Mouse (Mus musculus) olfactory bulb, adult 2 months (tissue): ENCODE measurements around the gene Ndufs7.

Experiments used
- CTCF ChIP-seq: fragments of 200-500 bp; IDR thresholded peaks from 2 replicates; pipeline ENCODE4 v1.5.1; 2012; ENCODE audit warnings: low read depth, mild to moderate bottlenecking, low read length, moderate library complexity; ENCODE audit not compliant: insufficient read depth
- POLR2A ChIP-seq: fragments of 200-500 bp; IDR thresholded peaks from 2 replicates; pipeline ENCODE4 v1.6.1; 2012; ENCODE audit warnings: mild to moderate bottlenecking, low read depth, low read length, moderate library complexity; ENCODE audit not compliant: insufficient read depth

DNA sequence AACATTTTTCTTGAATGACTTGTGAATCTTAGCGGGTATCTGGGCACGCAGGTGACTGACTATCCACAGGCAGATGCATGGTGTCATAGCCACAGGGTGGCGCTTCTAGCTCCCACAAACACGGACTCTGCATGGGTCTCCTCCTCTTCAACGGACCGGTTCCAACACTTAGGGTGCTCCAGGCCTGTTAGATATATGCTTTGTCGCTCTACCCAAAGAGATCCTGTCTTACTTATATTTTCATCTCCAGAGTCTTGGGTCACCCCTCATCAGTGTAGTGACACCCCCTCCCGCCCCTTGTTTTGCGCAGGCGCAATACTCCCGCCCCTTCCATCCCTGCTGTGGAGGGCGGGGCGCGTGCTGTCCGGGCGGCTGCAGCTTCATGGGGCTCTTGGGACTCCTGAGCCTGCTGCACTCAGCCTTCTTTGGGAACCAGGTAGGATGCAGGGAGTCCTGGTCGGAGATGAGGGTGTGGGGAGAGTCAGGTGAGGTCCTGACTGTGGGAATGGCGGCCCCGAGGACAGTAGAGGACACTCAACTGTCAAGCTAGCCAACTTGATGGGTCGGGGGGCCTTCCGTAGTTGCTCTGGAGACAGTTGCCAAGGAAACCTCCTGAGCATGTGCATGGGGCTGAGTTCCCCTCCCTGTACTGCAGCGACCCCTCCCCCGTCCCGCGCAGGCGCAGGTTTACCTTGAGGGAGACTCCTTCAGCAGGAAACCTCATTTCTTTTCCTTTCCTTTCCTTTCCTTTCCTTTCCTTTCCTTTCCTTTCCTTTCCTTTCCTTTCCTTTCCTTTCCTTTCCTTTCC lies 46.9 kb downstream of the Ndufs7 start, which contains the start of gene Apc2:
- TF ChIP-seq CTCF: peak; percentile 73
- peak; percentile 33; the same call in 1 of the 2 replicates for TF ChIP-seq POLR2A
